Comparison of ENCODE assay signal across 10 mouse cellular contexts in genomic region chr9:29317623-29318022, GRCm38 (mm10).
DNase-seq lines count a peak whose midpoint lies in the region; ATAC-seq and TF ChIP-seq lines count a peak whose summit lies in the region.
"Had no signal": no experiment of that assay in that cellular context is flagged by ENCODE, and none has a peak within 500 bp of the region (broad histone marks: within the 10 kb centered on the region; RNA-seq: fewer than 3 reads in every experiment).

No protein-coding gene starts in this region.

- H3K4me3 ChIP-seq in kidney, embryonic 16.5 days (ENCODE audit: low read length) = no peak overlapping the region
- H3K4me3 ChIP-seq in hindbrain, postnatal 0 days (ENCODE audit: low read length) = no peak overlapping the region

- no peak for DNase-seq in kidney, adult 18-20 months
- DNase-seq in NIH3T3 (ENCODE audit: low read depth) = peak; percentile 1
- DNase-seq in embryo, embryonic 10 days (ENCODE audit: low spot score) = peak; percentile 46
- peak; percentile 77 for DNase-seq in hindbrain, postnatal 0 days (ENCODE audit: low spot score)
- no peak for DNase-seq in gastrocnemius, postnatal 10 days
- DNase-seq in adrenal gland, adult 8-10 months = no peak
- DNase-seq: kidney, adult 8-10 months had no signal

- no peaks in the 10 kb centered on the region for H3K9me3 ChIP-seq in kidney, embryonic 16.5 days (ENCODE audit: low read length)
- H3K9me3 ChIP-seq in hindbrain, postnatal 0 days (ENCODE audit: low read length) = no peaks in the 10 kb centered on the region

- H3K4me2 ChIP-seq in kidney, embryonic 16.5 days (replicated peaks; ENCODE audit: low read depth, low read length) = no peak overlapping the region
- no peak overlapping the region for H3K4me2 ChIP-seq in hindbrain, postnatal 0 days (ENCODE audit: low read depth, low read length)

- H3K27me3 ChIP-seq in kidney, embryonic 16.5 days (ENCODE audit: insufficient read depth, low read length) = no peaks in the 10 kb centered on the region
- H3K27me3 ChIP-seq in hindbrain, postnatal 0 days (ENCODE audit: insufficient read depth, low read length) = no peaks in the 10 kb centered on the region

- H3K27ac ChIP-seq in kidney, embryonic 16.5 days (ENCODE audit: low read length) = peak overlapping the region; percentile 27
- H3K27ac ChIP-seq in hindbrain, postnatal 0 days = peak overlapping the region; percentile 8; the same call in 1 of the 2 replicates
- H3K27ac ChIP-seq: macrophage had no signal

- peak; percentile 54; the same call in 1 of the 2 replicates for ATAC-seq in kidney, embryonic 16.5 days (ENCODE audit: low FRiP score, low TSS enrichment)
- peak; percentile 70 for ATAC-seq in hindbrain, postnatal 0 days
- no peak for ATAC-seq in monocyte, adult 5-6 weeks (replicated peaks; ENCODE audit: insufficient number of reproducible peaks, low FRiP score, low TSS enrichment, poor library complexity, severe bottlenecking)

- peaks cover 32% of the 10 kb centered on the region for H3K4me1 ChIP-seq in kidney, embryonic 16.5 days (ENCODE audit: insufficient read depth, low read length)
- H3K4me1 ChIP-seq in hindbrain, postnatal 0 days (ENCODE audit: insufficient read depth, low read length) = peaks cover 20% of the 10 kb centered on the region; the same call in 1 of the 2 replicates

- WGBS in kidney, embryonic 16.5 days = 15% methylated on average over 3 of the region's 3 CpGs
- 13% methylated on average over 3 of the region's 3 CpGs for WGBS in hindbrain, postnatal 0 days

- no peaks in the 10 kb centered on the region for H3K36me3 ChIP-seq in kidney, embryonic 16.5 days (ENCODE audit: insufficient read depth, low read length)
- no peaks in the 10 kb centered on the region for H3K36me3 ChIP-seq in hindbrain, postnatal 0 days (ENCODE audit: insufficient read depth, low read length)

- no peak for TF ChIP-seq CTCF in hindbrain, postnatal 0 days (IDR thresholded peaks at IDR 0.05; ENCODE audit: low read depth)

- no peak overlapping the region for H3K9ac ChIP-seq in kidney, embryonic 16.5 days (replicated peaks; ENCODE audit: low read length)
- H3K9ac ChIP-seq in hindbrain, postnatal 0 days (replicated peaks; ENCODE audit: low read length) = no peak overlapping the region

Comparison
In these comparisons a context has a peak if more than half of its experiments do, and no peak if none do; other contexts are left out.
1. DNase-seq: peak in NIH3T3 (single experiment), embryo, embryonic 10 days (single experiment) and hindbrain, postnatal 0 days (single experiment); none in kidney, adult 18-20 months (single experiment), gastrocnemius, postnatal 10 days (single experiment) and adrenal gland, adult 8-10 months (single experiment).